Mouse (Mus musculus) gastrocnemius, postnatal 4 days (tissue): ENCODE data around the gene Enpp1. TPM values are rescaled to one million over a fixed set of nuclear protein-coding genes. Genes with fewer than 3 reads are reported as not detected.

Source experiments
- DNase-seq, 2 experiments: peaks; one replicate each; pipeline ENCODE4 v3.0.0; 2021 to 2022; ENCODE audit warnings: low spot score in 2 of 2, mixed read lengths in 2 of 2
- total RNA-seq, 2 experiments: library from RNA; stranded (reverse); gene quantifications; 2 replicates each; pipeline ENCODE4 v1.2.3; 2021

Enpp1 gene
- total RNA-seq, 2 experiments from 2014 or later, result 8.0 to 9.7 TPM

- no peak for DNase-seq
Measured at GRCm38 (mm10) chr10:24603035-24603434, 108.9 kb downstream of the Enpp1 start.

- DNase-seq, result no peak
Measured at GRCm38 (mm10) chr10:24599802-24600201, 112.2 kb downstream of the Enpp1 start.

- DNase-seq, result no peak
Measured at GRCm38 (mm10) chr10:24598693-24599092, 113.3 kb downstream of the Enpp1 start.

- DNase-seq, result no peak
Measured at GRCm38 (mm10) chr10:24597789-24598188, 114.2 kb downstream of the Enpp1 start.

GRCm38 (mm10) chr10:24596869-24597339 lies 115.1 kb downstream of the Enpp1 start:
- peak in 1 of 2 experiments; percentile 44 for DNase-seq

- peak; percentile 29 to 58 for DNase-seq
Measured at GRCm38 (mm10) chr10:24596003-24596868, 115.7 kb downstream of the Enpp1 start.

GRCm38 (mm10) chr10:24595250-24596002 lies 116.5 kb downstream of the Enpp1 start, which contains the start of gene Ccn2:
TSS of gene Ccn2 (plus strand) at chr10:24595442.
- DNase-seq, result peak; percentile 70 to 87

- no peak for DNase-seq
Measured at GRCm38 (mm10) chr10:24593556-24593955, 118.4 kb downstream of the Enpp1 start.

GRCm38 (mm10) chr10:24592969-24593368 lies 119.0 kb downstream of the Enpp1 start:
- DNase-seq, result no peak

- no peak for DNase-seq
Measured at GRCm38 (mm10) chr10:24592318-24592717, 119.6 kb downstream of the Enpp1 start.

- DNase-seq, result no peak
Measured at GRCm38 (mm10) chr10:24591741-24592140, 120.2 kb downstream of the Enpp1 start.

- peak; percentile 56 to 85 for DNase-seq
Measured at GRCm38 (mm10) chr10:24591136-24591535, 120.8 kb downstream of the Enpp1 start.

GRCm38 (mm10) chr10:24590546-24590945 lies 121.4 kb downstream of the Enpp1 start:
- no peak for DNase-seq

- DNase-seq, result no peak
Measured at GRCm38 (mm10) chr10:24589238-24589637, 122.7 kb downstream of the Enpp1 start.

GRCm38 (mm10) chr10:24588824-24589223 lies 123.1 kb downstream of the Enpp1 start:
- DNase-seq, result no peak

Other genes starting within 250 kb of the Enpp1 start
- 10 to 100 TPM; 29.5 to 40.8 TPM for gene Ccn2, start 116.7 kb downstream of the Enpp1 start, total RNA-seq
- 10 to 100 TPM in 1 of 2 experiments, 1 to 10 TPM in 1; 9.8 to 11.0 TPM for gene Enpp3, start 130.7 kb upstream of the Enpp1 start, total RNA-seq
- gene Med23, start 157.8 kb upstream of the Enpp1 start, total RNA-seq, result 10 to 100 TPM; 19.3 to 20.2 TPM
- 1 to 10 TPM in 1 of 2 experiments, under 1 TPM in 1; 0.25 to 1.1 TPM for gene Arg1, start 215.3 kb upstream of the Enpp1 start, total RNA-seq